Mouse (Mus musculus) heart, embryonic 10.5 days (tissue): ENCODE measurements around the gene Cadm3. TPM values are rescaled to one million over a fixed set of nuclear protein-coding genes. Genes with fewer than 3 reads are reported as not detected.

Source experiments
- polyA plus RNA-seq: library from polyadenylated mRNA; unstranded; fragments of >200 nt; fragmentation: Nextera tagmentation; extraction: Ambion mirVana; gene quantifications from 2 replicates; pipeline ENCODE4 v1.2.1, GENCODE M21; 2016

Gene Cadm3
- polyA plus RNA-seq, 1 experiment from 2014 or later = 1.2 TPM

Other genes starting within 250 kb of the Cadm3 start
- gene Olfr1408, start 230.3 kb downstream of the Cadm3 start, polyA plus RNA-seq = not detected in 2 replicates
- not detected in 2 replicates for gene Olfr1406, start 177.1 kb downstream of the Cadm3 start, polyA plus RNA-seq
- gene Olfr218, start 169.9 kb downstream of the Cadm3 start, polyA plus RNA-seq = not detected in 2 replicates
- not detected in 2 replicates for gene Olfr1404, start 155.3 kb downstream of the Cadm3 start, polyA plus RNA-seq
- gene Fcer1a, start 140.5 kb downstream of the Cadm3 start, polyA plus RNA-seq = not detected in 2 replicates
- gene Olfr418, start 101.7 kb downstream of the Cadm3 start, polyA plus RNA-seq = not detected in 2 replicates
- gene Mptx2, start 89.9 kb downstream of the Cadm3 start, polyA plus RNA-seq = not detected in 2 replicates
- gene Ackr1, start 33.9 kb downstream of the Cadm3 start, polyA plus RNA-seq = 1.8 and 1.9 TPM in 2 replicates
- gene Aim2, start 16.8 kb downstream of the Cadm3 start, polyA plus RNA-seq = 1.3 and 1.5 TPM in 2 replicates
- gene Ifi206, start 123.3 kb upstream of the Cadm3 start, polyA plus RNA-seq = not detected in 2 replicates
- gene Ifi214, start 168.3 kb upstream of the Cadm3 start, polyA plus RNA-seq = not detected in 2 replicates
- not detected in 2 replicates for gene Ifi213, start 231.6 kb upstream of the Cadm3 start, polyA plus RNA-seq